Mouse (Mus musculus): ENCODE measurements around the gene Alg14. TPM values are rescaled to one million over a fixed set of nuclear protein-coding genes. Genes with fewer than 3 reads are reported as not detected.

Alg14 gene
- polyA plus RNA-seq, 1 experiment from 2014 or later, result 37.7 TPM

DNA sequence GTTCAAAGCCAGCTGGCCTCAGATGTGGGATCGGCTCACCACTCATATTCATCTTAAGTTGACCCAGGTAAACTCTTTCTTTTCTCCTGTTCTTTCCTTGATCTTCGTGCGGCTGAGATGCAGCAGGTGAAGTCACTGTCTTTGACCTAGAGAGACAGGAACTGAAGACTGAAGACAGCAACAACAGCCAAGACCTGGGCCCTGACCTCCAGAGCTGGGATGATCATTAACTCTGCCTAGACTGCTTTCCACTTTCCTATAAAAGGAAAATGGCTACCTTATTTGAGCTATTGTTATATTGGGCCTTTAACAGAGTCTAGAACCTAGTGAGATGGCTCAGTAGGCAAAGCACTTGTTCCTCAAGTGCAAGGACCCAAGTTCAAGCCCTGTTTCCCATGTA is 116.8 kb downstream of the Alg14 start:
- Histone ChIP-seq H3K9ac (ENCODE audit: low read length) (no peak overlapping the region), H3K4me2 (ENCODE audit: low read depth) (no peak overlapping the region), H3K4me3 (ENCODE audit: low read depth, low read length) (no peak overlapping the region), H3K9me3 (ENCODE audit: control insufficient read depth, low read length) (no peaks in the 10 kb centered on the region), H3K27ac (ENCODE audit: low read depth, low read length) (no peak overlapping the region), H3K27me3 (ENCODE audit: control insufficient read depth, insufficient read depth, low read length) (no peaks in the 10 kb centered on the region), H3K36me3 (ENCODE audit: control insufficient read depth, insufficient read depth, low read length) (no peaks in the 10 kb centered on the region), H3K4me1 (ENCODE audit: control insufficient read depth, insufficient read depth, low read length) (no peaks in the 10 kb centered on the region)
- DNase-seq (ENCODE audit: low spot score) (no peak), ATAC-seq (ENCODE audit: insufficient read depth, low FRiP score, low TSS enrichment) (no peak)
- 95% methylated on average over 3 of the region's 3 CpGs for WGBS

DNA sequence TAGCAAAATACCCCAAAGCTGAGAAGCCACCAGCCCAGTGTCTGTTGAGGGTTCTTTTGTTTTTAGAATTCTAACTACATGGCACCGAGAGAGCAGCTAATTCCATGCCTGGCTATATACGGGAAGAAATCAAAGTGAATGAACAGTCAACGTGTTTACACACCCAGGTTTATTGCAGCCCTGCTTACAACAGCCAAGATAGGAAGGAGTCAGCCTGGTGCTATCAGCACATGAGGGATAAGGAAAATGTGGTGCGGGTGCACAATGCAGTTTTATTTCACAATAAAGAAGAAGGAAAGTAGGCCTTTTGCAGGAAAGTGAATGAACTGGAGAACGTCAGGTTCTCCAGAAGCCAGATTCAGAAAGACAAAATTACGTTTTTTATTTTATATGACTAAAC is 119.9 kb downstream of the Alg14 start:
- Histone ChIP-seq H3K4me2 (ENCODE audit: low read depth) (no peak overlapping the region), H3K4me1 (ENCODE audit: control insufficient read depth, insufficient read depth, low read length) (no peaks in the 10 kb centered on the region), H3K36me3 (ENCODE audit: control insufficient read depth, insufficient read depth, low read length) (no peaks in the 10 kb centered on the region), H3K27me3 (ENCODE audit: control insufficient read depth, insufficient read depth, low read length) (no peaks in the 10 kb centered on the region), H3K9me3 (ENCODE audit: control insufficient read depth, low read length) (no peaks in the 10 kb centered on the region), H3K4me3 (ENCODE audit: low read depth, low read length) (no peak overlapping the region), H3K27ac (ENCODE audit: low read depth, low read length) (no peak overlapping the region), H3K9ac (ENCODE audit: low read length) (no peak overlapping the region)
- ATAC-seq (ENCODE audit: insufficient read depth, low FRiP score, low TSS enrichment), result no peak
- no peak for DNase-seq (ENCODE audit: low spot score)
- WGBS, result 57% methylated on average over 6 of the region's 6 CpGs

Other genes starting within 250 kb of the Alg14 start
- 2.6 and 4.5 TPM in 2 replicates for gene Rwdd3, start 120.1 kb upstream of the Alg14 start, polyA plus RNA-seq (2014; fragmentation: Nextera tagmentation; extraction: Ambion mirVana)
- 1.1 and 1.2 TPM in 2 replicates for gene Tmem56, start 8.7 kb upstream of the Alg14 start, polyA plus RNA-seq (2014; fragmentation: Nextera tagmentation; extraction: Ambion mirVana)
- gene Cnn3, start 134.7 kb downstream of the Alg14 start, polyA plus RNA-seq (2014; fragmentation: Nextera tagmentation; extraction: Ambion mirVana), result 1,106 and 1,111 TPM in 2 replicates
- 0.31 and 0.41 TPM in 2 replicates for gene Slc44a3, start 240.6 kb downstream of the Alg14 start, polyA plus RNA-seq (2014; fragmentation: Nextera tagmentation; extraction: Ambion mirVana)

Data from neural tube, embryonic 11.5 days (tissue).